Mouse (Mus musculus) E14TG2a.4 (cell line): Measurements from ENCODE around the gene Prr12.

ENCODE experiments used
- CTCF ChIP-seq: conservative IDR thresholded peaks from 2 replicates; pipeline ENCODE4 v1.5.1; 2014; ENCODE audit warnings: low read length
- NANOG ChIP-seq: IDR thresholded peaks from 2 replicates; pipeline ENCODE4 v1.6.1; 2014; ENCODE audit warnings: borderline replicate concordance, low read length, mixed read lengths
- POU5F1 ChIP-seq: IDR thresholded peaks from 2 replicates; pipeline ENCODE4 v1.6.1; 2014; ENCODE audit warnings: low read length, borderline replicate concordance

DNA sequence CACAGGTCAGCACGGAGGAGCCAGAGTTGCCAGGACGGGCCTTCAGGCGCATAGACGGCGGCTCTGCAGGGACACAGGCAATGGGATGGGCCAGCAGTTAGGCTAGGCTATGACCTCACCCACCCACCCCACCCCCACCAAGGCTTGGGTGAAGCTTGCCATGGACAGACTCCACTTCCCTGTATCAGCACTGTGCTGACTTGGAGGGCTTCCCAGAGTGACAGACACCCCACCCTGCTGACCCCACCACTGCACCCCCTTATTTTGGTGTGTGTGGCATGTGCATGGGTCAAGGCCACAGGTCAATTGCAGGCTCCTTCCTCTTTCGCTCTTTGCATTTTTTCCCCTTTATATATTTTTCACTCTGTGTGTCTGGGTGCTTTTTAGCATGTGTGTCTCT, 42.7 kb upstream of the Prr12 start:
- no peak for TF ChIP-seq CTCF
- TF ChIP-seq POU5F1 = no peak
- no peak for TF ChIP-seq NANOG
